Mouse (Mus musculus): ENCODE measurements around the gene F5.

Gene F5

DNA sequence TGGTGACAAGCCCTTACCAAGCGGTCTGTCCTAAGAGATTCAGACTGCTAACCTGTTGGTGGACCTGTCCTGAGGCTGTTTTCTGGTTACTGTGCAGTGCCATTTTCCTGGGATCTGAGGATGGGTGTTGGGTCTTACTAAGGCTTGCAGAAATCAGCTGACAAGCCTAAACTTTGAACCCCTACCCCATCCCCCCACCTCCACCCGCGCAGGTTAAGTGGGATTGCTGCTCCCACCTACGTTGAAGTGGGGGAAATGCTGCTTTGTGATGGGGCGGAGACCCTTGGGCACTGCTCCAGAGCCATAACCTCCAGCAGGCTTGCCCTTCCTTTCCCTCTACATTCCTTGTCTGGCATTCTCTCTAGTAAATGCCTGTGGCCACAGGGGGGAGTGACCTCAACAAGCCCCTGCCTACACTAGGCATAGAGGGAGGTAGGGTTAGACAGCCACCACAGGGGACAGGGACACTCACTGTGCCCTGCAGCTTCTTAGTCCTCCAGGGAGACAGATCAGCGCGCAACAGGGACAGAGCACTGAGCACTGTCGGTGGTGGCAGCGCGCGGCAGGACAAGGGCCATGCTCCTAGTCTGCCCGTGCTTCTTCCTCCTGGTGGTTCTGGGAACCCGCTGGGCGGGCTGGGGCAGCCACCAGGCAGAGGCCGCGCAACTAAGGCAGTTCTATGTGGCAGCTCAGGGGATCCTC lies at the start of gene F5:
F5 (plus strand) TSS at position 452 of the 702 bp plus-strand sequence.
- no peak for DNase-seq

DNA sequence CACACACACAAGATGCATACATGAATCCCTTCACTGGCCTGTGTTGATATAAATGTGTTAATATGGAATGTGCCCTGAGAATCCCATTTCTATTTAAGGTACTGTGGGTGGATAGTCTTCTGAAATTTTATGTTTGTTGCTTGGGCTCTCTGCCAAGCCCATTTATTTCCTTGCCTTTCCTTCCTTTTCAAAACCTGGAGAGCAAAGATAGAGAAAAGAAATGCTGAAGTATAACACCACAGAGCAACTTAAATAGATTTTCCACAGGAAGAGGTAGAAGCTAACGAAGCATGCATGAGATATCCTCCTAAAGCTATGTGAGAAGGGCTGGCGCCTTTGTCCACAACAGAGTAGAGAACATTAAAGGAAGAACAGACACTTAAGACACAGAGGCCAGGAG lies 41.9 kb upstream of the F5 start:
- DNase-seq = no peak

DNA sequence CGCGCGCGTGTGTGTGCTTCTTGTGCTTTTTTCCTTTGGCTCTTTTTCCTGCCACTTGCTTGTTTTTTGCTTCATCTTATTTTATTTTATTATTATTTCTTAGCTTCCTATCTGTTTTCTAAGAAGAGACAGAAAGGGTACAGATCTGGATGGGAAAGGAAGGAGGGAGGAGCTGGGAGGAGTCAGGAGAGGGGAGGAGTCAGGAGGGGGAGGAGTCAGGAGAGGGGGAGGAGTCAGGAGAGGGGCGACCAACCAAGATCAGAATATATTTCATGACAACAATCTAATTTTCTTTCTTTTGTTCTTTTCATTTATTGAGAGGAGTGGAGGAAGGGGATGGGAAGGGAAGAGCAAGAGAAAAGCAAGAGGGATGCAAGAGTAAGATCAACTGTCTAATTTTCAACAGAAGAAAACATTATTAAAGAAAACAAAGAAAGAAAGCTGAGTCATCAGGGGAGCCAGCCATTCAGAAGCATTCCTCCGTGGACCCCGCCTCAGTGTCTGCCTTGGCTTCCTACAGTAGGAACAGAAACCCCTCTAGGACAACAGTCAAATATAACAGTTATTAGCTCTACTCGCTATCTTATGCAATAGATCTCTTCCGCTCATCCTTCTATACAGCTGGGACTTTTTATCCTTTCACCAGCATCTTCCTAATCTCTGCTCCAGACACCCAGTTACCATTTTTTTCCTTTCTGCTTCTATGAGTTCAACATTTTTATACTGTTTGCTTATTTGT lies 40.9 kb upstream of the F5 start:
- no peak for DNase-seq

DNA sequence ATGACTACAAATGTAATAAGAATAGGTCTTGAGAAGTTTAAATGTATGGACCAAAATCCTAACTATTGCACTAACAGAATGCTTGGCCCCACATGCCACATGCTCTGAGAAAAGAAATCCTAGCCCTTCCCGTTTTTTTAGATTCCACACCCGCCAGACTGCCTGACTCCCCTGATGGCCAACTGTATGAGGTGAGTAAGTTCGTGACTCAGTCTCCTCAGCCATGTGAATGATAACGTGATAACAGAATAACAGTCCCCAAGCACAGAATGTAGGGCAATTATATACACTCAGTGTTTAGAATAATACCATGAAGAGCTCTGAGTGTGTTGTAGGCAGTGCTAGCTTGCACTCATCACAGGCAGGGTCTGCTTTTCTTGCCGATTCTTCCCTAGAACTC lies 37.4 kb upstream of the F5 start:
- no peak for DNase-seq

DNA sequence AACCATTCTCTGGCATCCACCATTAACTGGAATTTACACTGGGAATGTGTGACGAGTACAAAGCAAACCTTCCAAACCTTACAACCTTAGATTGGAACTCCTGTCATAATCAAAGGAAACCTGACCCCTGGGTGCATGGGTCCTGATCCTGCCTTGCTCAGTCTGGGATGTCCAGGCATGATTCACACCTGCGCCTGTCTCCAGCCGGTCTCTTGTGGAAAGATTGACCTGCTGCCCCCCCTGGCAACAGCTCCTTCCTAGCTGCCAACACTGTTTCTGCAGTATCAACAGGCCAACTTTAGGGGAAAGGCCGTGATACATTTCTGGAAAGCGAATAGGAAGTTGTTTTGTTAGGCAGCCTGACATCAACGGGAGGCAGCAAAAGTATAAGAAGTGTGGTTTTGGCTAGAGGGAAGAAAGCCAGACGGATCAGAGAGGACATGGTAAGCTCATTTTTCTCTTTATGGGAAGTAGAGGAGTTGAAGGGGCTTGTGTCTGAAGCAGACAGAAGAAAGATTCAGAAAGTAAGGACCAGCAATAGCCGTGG lies 36.6 kb upstream of the F5 start, which contains the start of gene Selp:
Selp (plus strand) TSS at position 318 of the 547 bp plus-strand sequence.
- DNase-seq = no peak

DNA sequence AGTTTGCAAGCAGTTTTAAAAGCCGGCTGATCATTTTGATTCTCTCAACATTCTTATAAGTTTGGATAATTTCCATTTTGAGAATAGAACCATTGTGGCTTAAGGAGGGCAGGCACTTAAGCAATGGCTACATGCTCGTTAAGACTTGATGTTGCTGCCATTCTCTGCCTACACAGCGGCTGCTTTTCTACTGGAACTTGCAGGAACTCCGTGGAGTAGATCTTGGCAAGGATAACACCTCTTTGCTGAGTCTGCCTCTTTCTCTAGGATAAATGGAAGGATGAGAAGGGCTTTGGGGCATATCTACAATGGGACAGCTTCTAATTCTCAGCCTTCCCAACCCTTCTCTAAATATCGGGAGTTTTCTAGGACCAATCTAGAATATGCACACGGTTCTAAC lies 36.0 kb upstream of the F5 start:
- DNase-seq = no peak

DNA sequence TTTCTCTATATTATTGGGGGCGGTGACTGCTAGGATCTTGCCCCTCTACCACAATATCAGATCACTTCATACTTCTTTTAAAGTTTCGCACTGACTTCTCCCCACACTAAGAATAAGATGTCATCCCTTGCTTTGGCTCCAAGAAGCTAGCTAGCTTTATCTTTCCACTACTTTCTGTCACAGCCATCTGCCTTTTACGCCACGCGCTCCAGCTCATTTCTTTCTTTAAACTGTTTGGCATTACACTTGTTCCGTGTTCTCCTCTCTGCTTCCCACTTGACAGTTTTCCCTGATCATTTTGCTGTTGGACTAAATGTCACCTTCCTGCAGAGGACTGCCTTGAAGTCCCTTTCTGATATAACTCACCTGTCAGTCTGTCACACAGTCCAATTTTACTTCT lies 33.8 kb upstream of the F5 start:
- no peak for DNase-seq

DNA sequence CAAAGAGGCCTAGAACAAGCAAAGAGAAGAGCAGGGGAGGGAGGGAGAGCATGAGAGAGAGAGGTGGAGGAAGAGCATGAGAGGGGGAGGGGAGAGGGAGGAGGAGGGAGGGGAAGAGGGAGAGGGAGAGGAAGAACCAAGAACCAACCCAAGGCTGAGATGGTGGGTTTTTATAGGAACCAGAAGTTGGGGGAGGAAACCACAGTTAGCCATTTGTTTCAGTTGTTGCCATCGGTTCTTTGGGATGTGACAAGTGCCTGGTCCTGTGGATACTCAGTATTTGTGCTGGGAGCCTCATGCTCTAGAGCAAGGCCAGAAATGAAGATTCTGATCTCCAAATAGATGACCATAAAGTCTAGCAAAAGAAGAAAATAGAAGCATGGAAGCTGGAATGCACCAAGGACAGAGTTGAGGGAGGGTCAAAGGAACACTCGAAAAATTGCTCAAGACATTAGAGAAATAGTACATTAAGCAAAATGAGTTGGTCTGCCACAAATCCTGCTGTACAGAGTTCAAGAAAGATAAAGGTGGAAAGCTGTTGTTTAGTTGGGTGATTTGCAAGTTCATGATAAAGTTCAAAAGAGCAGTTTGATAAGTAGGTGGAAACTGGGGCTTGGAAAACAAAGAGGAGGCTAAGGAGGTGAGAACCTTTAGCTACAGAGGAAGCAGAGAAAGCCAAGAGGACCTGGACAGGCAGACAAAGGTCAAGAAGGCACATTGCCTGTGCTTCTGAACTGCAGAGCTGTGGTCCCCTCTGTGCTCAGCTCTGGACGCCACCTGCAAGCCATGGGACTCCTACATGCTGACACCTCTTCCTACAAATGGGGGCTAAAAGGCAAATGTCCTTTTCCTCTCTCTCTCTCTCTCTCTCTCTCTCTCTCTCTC lies 31.5 kb upstream of the F5 start:
- no peak for DNase-seq

DNA sequence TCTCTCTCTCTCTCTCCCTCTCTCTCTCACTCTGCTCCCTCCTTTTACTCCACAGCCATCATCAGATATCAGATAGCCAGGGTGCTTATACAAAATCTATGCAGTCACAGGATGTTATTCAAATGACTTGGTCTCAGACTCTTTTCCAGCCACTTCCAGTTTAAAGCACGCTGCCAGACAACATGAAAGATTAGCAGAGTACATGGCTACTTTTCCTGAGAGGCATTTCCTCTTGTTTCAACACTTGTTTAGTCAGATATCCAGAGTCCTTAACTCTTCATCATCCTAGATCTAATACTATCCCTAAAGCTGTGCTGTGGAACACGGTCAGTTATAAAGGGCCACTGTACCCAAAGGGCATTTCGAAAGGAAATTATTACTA lies 30.9 kb upstream of the F5 start:
- no peak for DNase-seq

DNA sequence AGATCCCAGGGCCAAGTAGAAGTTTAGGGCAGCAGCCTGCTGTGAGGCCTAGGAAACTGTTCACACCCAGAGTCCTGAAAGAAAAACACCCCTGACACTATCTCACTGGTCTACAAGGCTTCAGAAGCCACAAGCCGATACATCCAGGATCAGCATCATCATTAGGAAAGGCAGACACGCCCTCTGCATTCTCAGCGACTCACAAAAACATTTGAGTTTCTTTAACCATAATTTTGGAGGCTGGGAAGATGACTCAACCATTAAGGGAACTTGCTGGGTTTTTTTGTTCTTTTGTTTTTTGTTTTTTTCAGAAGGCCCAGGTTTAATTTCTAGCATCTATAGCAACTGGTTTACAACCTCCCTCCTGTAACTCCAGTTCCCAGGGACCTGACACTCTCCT lies 27.8 kb upstream of the F5 start:
- no peak for DNase-seq

DNA sequence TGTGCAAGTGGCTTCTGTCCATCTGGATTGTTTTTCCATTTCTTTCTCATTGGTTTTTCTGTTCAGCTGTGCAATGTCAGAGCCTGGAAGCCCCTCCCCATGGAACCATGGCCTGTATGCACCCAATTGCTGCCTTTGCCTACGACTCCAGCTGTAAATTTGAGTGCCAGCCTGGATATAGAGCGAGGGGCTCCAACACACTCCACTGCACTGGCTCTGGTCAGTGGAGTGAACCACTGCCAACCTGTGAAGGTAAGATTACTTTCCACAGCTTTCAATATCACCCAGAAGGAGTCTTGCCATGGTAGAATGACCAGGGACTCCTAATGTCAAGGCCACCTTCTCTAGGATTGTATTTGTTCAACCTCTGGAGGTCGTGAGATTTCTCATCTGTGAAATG lies 21.6 kb upstream of the F5 start:
- no peak for DNase-seq

DNA sequence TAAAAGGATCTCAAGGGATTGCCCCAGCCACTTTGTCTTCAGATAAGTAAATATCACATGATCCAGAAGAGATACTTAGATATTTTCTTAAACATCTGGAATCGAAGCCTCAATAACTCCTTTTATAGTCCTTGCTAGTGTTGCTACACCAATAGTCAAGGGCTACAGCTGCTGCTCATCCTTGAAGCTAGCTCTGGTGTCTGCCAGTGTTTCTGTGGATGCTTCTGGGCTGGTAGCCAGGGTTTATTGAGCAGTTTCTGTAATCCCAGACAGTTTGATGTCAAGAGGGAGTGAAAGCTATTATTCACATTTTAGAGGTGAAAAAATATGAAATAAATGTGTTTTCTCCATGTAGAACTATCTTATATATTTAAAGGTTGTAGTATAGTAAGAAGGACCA lies 19.0 kb upstream of the F5 start:
- DNase-seq = no peak

DNA sequence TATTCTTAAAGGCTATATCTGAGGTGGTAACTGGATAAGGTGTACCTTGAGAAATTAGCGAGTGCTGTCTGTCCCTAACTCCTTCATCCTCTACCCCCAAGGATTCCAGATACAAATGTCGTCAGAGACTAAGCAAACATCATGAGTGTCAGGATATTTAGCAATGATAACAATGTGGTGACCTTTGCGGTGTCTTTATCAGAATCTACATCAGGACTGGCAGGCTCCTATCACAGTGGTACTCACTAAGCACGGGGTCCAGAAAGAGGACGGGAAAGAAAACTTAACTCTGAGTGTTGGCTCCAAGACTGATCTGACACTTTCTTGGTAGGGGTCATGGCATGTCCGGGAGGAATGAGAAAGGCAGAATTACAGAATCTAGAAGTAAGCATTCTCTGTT lies 17.5 kb upstream of the F5 start:
- no peak for DNase-seq

DNA sequence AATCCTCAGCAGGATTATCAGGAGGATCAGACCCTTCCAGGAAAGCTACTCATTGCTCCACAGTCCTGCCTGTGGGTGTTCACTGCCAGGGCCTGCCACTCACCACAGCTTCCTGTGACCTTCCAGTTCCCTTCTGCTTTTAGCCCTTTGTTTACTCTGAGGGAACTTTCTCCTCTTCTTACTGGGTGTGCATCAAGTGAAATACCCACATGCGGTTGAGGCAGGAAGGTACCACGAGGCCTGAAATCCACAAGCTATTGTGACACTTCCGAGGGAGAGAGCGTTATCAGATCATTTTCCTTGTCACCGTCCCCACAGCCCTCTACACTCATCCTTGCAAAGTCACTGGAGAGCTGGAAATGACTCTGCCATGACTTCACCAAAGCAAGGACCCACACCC lies 16.3 kb upstream of the F5 start:
- DNase-seq = peak; percentile 38 to 47

DNA sequence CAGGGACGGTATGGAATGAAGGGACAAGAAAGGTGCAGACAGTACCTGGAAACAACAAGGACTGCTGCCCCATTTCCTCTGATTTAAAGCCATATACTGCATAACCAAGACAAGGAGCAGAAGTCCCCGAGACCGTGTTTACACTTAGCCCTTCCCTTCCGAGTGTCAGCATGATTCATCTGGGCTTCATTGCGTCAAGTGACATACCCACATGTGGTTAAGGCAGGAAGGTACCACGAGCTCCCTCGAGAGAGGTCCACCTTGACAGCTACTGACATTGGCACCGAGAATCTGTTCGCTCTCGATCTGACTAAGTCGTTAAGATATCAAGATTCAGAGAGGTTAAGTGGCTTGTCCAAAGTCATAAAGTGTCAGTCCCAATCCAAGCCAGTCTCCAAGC lies 15.7 kb upstream of the F5 start:
- DNase-seq = peak; percentile 31 to 39

DNA sequence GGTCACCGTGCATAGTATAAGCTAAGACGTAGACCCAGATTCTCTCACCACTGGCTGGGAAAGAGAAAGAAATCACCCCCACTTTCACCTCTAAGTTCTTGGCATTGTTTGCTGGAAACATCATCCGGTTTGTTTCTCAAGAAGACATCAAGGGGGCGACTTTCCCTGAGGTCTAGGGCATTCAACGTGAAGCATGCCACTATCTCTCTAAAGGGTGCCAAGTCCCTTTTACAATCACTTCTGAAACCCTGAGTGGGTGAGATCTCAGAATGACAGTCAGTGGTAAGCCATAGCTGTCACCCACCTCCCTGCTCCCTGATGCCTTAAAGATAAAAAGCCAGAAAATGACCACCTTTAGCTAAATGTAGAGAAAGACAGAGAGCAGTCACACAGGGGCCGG lies 15.0 kb upstream of the F5 start:
- no peak for DNase-seq

DNA sequence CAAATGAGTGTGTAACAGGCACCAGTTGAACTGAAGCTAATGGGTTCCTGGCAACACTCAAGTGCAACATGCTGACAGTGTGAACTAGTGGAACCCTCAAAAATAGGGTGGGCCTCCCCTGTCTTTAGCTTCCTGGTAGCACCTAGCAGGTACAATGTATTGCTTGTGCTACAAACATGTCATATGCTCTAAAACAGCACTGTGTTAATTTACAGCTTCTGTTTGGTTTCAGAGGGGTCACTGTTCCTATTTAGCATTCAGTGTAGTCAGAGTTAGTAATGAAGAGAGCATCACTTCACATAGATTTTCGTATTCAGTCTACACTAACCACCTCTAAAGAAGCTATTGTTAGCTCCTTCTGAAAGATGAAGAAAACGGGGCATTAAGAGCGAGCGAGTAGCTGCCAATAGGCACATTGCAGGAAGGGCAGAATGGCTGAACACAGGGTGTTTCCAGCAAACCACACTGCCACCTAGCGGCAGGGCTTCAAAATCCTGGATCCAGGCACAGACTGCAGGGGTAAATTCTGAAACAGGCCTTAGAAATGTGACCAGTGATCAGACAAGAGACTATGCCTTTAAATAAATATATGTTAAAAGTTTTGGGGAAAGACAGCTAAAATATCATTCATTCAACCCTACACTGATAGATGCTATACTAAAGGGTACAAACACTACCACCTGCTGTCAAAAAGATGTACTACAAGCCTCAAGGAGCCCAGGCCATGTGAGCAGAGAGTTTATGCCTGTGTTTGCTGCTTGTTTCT lies 13.1 kb upstream of the F5 start:
- DNase-seq = peak; percentile 62 to 69

DNA sequence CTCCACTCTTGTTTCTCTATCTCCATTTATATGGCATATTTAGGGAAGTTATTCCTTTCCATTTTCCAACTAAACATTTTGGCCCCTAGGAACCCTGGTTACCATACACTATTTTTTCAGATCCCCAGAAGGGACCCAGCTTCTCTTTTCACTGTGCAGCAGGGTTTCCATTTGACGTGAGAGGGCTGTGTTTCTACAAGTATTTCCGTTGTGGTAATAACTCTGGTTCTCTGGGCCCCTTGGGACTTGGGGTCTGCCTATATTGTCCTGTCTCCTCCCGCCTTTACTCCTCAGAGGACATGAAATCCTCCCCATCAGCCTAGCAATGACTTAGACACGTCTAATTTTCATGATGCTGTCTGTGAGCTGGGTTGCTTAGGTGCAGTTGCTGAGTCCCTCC lies 12.2 kb upstream of the F5 start:
- DNase-seq = no peak

DNA sequence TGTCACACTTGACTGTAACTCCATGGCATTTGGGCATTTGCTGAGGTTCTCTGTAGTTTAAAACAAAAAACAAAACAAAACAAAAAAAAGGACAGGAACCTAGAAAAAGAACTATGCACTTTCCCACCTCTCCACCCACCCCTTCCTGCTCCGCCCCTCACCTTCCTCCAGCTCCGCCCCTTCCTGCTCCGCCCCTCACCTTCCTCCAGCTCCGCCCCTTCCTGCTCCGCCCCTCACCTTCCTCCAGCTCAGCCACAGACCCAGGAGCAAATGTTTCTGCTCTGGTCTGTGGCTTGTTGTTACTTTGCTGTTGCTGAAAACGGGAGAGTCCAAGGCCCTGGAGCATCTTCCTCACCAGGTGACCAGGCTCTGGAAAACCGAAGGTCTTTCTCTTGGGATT lies 2.6 kb upstream of the F5 start:
- DNase-seq = no peak

DNA sequence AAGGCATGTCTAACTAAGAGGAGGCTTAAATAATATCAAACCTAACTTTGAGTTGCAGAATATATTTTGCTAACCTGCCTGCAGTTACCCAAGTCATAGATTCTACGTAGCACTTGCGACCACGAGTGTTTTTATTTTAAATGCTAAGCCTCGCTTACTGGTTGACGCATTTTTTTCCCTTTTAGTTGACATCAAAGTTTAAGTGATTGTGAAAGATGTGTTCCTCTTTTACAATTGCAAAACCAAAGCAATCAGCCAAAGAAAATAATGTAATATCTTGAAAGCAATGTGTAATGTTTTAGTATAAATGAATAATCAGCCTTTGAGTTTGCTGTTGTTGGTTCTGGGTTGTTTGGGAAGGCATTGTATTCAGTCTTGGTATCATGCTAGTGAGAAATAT lies 1.2 kb downstream of the F5 start:
- no peak for DNase-seq

DNA sequence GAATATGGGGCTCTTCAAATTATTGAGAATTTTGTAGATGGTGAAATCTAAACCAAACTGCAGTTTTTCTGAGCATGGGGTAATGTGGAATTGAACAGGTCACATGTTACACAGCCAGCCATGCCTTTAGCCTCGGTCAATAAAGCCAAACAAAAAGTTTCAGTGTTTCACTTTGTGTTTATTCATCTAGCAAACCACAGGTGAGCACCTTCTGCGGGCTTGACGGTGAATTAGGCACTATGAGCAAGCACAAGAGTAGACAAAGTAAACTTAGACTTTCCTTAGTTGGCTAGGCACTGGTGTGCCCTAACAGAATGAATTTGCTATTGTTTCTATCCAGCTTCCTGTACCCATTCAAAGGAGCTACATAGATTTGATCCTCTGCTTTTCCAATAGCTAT lies 3.3 kb downstream of the F5 start:
- peak in 1 of 2 experiments; percentile 7 for DNase-seq

DNA sequence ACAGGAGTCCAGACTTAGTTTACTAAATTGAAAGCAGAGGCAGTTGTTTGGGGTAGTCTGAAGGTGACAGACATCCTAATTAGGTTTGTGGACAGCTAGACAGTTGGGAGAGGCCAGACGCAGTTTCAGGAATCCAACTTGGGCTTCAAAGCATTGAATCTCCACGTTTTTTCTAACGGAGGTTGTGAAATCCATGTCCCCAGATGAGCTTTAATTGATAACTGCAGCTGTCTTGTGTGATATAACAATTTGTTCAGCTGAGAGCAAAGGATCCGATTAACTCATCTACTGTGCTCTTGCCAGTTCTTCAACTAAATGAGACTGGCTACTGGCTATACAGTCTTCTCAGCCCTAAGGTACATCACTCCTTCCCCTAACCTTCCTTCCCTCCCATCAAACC lies 6.9 kb downstream of the F5 start:
- no peak for DNase-seq

DNA sequence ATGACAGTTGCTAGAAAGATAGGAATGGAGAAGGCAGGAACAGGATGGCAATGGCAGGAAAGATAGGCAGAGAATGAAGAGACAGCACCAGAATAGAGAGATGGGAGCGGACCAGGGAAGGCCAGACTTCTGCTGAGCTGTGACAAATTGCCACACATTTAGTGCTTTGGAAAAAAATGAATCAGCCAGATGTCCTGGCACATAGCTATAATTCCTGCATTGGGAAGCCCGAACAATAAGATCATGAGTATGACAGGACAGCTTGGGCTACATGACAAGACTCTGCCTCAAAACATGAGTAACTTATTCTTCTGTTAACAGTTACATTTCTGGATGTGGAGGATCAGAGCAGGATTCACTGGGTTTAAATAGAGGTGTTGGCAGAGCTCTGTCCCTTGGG lies 8.1 kb downstream of the F5 start:
- DNase-seq = no peak
